Mouse (Mus musculus) forebrain, embryonic 11.5 days (tissue): ENCODE data around the gene Actn4. TPM values are rescaled to one million over a fixed set of nuclear protein-coding genes. Genes with fewer than 3 reads are reported as not detected.

Experiments
- ATAC-seq: fragments of 200-750 bp; cut with Nextera tagmentation; replicated peaks from 2 replicates; pipeline ENCODE4 v1.8.0; 2017; ENCODE audit warnings: moderate TSS enrichment; ENCODE audit not compliant: low FRiP score
- DNase-seq: peaks from one replicate; pipeline ENCODE4 v3.0.0-alpha.2; 2017; ENCODE audit warnings: low spot score
- H3K27ac ChIP-seq: fragments of 300-500 bp; sonication (generic); 2 replicates; pipeline ENCODE4 v1.5.1; 2014; ENCODE audit warnings: low read depth, low read length
- H3K27me3 ChIP-seq: fragments of 300-500 bp; sonication (generic); 2 replicates; pipeline ENCODE4 v1.6.1; 2014; ENCODE audit warnings: mild to moderate bottlenecking, low read length, mixed read lengths; ENCODE audit not compliant: control insufficient read depth, insufficient read depth
- H3K36me3 ChIP-seq: fragments of 300-500 bp; sonication (generic); 2 replicates; pipeline ENCODE4 v1.6.1; 2014; ENCODE audit warnings: mild to moderate bottlenecking, low read length, moderate library complexity, mixed read lengths; ENCODE audit not compliant: control insufficient read depth, insufficient read depth
- H3K4me1 ChIP-seq: fragments of 300-500 bp; sonication (generic); replicated peaks from 2 replicates; pipeline ENCODE4 v1.6.1; 2014; ENCODE audit warnings: low read length, mixed read lengths; ENCODE audit not compliant: control insufficient read depth, insufficient read depth
- H3K4me2 ChIP-seq: fragments of 300-500 bp; sonication (generic); 2 replicates; pipeline ENCODE4 v1.6.1; 2014; ENCODE audit warnings: low read depth, mild to moderate bottlenecking, low read length, moderate library complexity, mixed read lengths; ENCODE audit not compliant: severe bottlenecking
- H3K4me3 ChIP-seq: fragments of 300-500 bp; sonication (generic); 2 replicates; pipeline ENCODE4 v1.5.1; 2014; ENCODE audit warnings: low read depth, low read length
- H3K9ac ChIP-seq: fragments of 300-500 bp; sonication (generic); 2 replicates; pipeline ENCODE4 v1.6.1; 2014; ENCODE audit warnings: low read length
- H3K9me3 ChIP-seq: fragments of 300-500 bp; sonication (generic); 2 replicates; pipeline ENCODE4 v1.6.1; 2016; ENCODE audit warnings: low read length, mixed read lengths; ENCODE audit not compliant: control insufficient read depth
- WGBS: fragments of 180-500 bp; shearing (Covaris S2); extraction: QIAGEN DNeasy Blood & Tissue Kit; methylation state at CpG from one replicate; pipeline ENCODE4 v1.1.7; 2014; 5-methylcytosine and 5-hydroxymethylcytosine counted together
- polyA plus RNA-seq: library from polyadenylated mRNA; unstranded; fragments of >200 nt; fragmentation: Nextera tagmentation; extraction: Ambion mirVana; gene quantifications from 2 replicates; pipeline ENCODE4 v1.2.1, GENCODE M21; 2014

Gene Actn4
- polyA plus RNA-seq, 1 experiment from 2014 or later: 182 TPM

DNA sequence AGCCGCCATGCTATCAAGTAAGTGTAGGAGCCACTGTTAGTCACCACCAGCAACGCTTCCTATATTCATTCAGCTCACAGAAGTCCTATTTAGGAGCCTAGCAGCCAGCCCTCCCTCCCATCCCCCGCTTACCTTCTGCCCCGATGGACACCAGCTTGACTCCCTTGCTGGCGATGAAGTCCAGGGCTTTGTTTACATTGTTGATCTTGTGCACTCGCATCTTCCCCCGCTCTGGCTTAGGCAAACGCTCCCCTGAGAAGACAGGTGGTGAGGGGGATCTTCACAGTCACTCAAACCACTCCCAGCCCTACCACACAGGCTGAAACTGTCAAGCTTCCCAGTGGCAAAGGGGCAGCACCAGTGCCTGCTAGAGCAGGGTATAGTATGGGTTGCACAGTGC is 43.6 kb downstream of the Actn4 start:
- Histone ChIP-seq H3K4me1 (peaks cover 14% of the 10 kb centered on the region; the same call in 1 of the 2 replicates), H3K9me3 (no peaks in the 10 kb centered on the region), H3K9ac (no peak overlapping the region), H3K36me3 (peaks cover 17% of the 10 kb centered on the region), H3K4me3 (no peak overlapping the region), H3K4me2 (no peak overlapping the region), H3K27me3 (no peaks in the 10 kb centered on the region), H3K27ac (no peak overlapping the region)
- DNase-seq: no peak
- 85% methylated on average over 8 of the region's 8 CpGs for WGBS
- ATAC-seq: no peak

GRCm38 (mm10) chr7:28917503-28918426 is 44.4 kb downstream of the Actn4 start:
- no peak overlapping the region for H3K27ac ChIP-seq
- H3K4me2 ChIP-seq: no peak overlapping the region
- H3K36me3 ChIP-seq: peaks cover 20% of the 10 kb centered on the region
- no peak overlapping the region for H3K9ac ChIP-seq
- DNase-seq (no peak), ATAC-seq (no peak)
- H3K4me3 ChIP-seq: no peak overlapping the region
- peaks cover 11% of the 10 kb centered on the region; the same call in 1 of the 2 replicates for H3K4me1 ChIP-seq
- H3K9me3 ChIP-seq: no peaks in the 10 kb centered on the region
- WGBS: 88% methylated on average over 10 of the region's 10 CpGs
- no peaks in the 10 kb centered on the region for H3K27me3 ChIP-seq

DNA sequence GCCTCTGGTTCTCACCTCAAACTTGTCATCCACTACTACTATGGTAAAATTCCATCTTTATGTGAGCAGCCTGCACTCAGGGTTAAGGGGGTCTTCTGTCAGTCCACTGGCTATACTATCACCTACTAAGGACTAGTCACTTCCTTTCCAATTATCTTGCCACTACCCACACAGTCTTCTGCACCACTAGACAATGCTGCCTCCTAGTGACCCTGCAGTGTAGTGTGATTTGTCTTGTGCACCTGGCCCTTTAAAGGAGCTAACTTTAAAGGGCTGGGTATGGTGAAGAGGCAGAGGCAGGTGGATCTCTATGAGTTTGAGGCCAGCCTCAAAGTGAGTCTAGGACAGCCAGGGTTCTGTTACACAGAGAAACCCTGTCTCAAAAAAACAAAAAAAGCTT is 45.6 kb downstream of the Actn4 start:
- peaks cover 11% of the 10 kb centered on the region; the same call in 1 of the 2 replicates for H3K4me1 ChIP-seq
- no peak overlapping the region for H3K27ac ChIP-seq
- H3K27me3 ChIP-seq: no peaks in the 10 kb centered on the region
- ATAC-seq (no peak), DNase-seq (no peak)
- no peaks in the 10 kb centered on the region for H3K9me3 ChIP-seq
- no peak overlapping the region for H3K9ac ChIP-seq
- no peak overlapping the region for H3K4me2 ChIP-seq
- no peak overlapping the region for H3K4me3 ChIP-seq
- peaks cover 26% of the 10 kb centered on the region for H3K36me3 ChIP-seq

DNA sequence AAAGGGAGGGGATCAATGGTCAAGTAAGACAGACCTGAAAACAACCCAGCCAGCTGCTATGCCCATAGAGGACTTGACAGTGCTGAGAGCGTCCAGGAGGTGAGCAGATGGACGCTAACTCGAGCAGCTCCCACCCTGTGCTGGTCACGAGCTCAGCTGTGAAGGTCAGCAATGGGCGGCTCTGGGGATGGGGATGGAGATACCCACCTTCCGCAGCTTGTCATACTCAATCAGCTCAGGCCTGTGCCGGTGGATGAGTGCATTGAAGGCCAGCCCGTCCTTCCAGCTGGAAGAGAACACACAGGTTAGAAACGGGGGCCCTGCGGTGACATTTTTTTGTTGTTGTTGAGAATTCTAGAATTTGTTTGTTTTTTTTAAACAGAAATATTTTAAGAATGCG is 49.0 kb downstream of the Actn4 start:
- 88% methylated on average over 11 of the region's 11 CpGs for WGBS
- H3K27ac ChIP-seq: no peak overlapping the region

GRCm38 (mm10) chr7:28911632-28912031 is 50.5 kb downstream of the Actn4 start:
- no peak overlapping the region for H3K4me3 ChIP-seq
- peaks cover 22% of the 10 kb centered on the region for H3K36me3 ChIP-seq
- H3K4me1 ChIP-seq: no peaks in the 10 kb centered on the region
- H3K4me2 ChIP-seq: no peak overlapping the region
- ATAC-seq (no peak), DNase-seq (no peak)
- WGBS: 88% methylated on average over 4 of the region's 4 CpGs
- no peak overlapping the region for H3K9ac ChIP-seq
- H3K9me3 ChIP-seq: no peaks in the 10 kb centered on the region
- H3K27ac ChIP-seq: no peak overlapping the region
- no peaks in the 10 kb centered on the region for H3K27me3 ChIP-seq

More for the DNA sequence above, 49.0 kb downstream of the Actn4 start:
- Histone ChIP-seq H3K36me3 (peaks cover 25% of the 10 kb centered on the region), H3K4me2 (no peak overlapping the region), H3K9ac (no peak overlapping the region), H3K27me3 (no peaks in the 10 kb centered on the region), H3K9me3 (no peaks in the 10 kb centered on the region), H3K4me1 (0 out of 2 replicates have a peak, but pooled peaks cover 2% of the 10 kb centered on the region), H3K4me3 (no peak overlapping the region)
- ATAC-seq (no peak), DNase-seq (no peak)

- Histone ChIP-seq H3K9ac (no peak overlapping the region), H3K4me3 (no peak overlapping the region), H3K36me3 (peaks cover 20% of the 10 kb centered on the region), H3K9me3 (no peaks in the 10 kb centered on the region), H3K27me3 (no peaks in the 10 kb centered on the region), H3K4me1 (no peaks in the 10 kb centered on the region), H3K4me2 (no peak overlapping the region), H3K27ac (no peak overlapping the region)
- WGBS: 97% methylated on average over 5 of the region's 5 CpGs
- DNase-seq (no peak), ATAC-seq (no peak)
Measured at GRCm38 (mm10) chr7:28907195-28907594, 54.9 kb downstream of the Actn4 start.

DNA sequence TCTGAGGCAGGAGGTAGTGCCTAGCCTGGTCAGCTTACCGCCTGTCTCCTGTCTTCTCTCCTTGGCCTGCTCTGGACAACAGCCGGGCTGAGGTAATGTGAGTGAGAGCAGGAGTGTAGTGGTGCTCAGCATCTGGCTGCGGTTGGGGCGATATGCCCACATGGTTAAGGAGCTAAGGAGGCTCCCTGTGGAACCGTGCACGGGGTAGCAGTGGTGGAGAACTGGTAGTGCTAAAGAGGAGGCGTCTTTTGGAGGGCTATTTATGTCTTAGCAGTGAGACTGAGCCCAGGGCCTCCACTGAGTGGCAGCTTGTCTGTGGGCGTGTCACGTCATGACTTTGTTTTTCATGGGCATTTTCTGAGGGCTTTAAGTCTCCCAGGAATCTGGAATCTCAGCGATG is 58.4 kb downstream of the Actn4 start:
- H3K9ac ChIP-seq: no peak overlapping the region
- H3K36me3 ChIP-seq: peaks cover 20% of the 10 kb centered on the region
- H3K9me3 ChIP-seq: no peaks in the 10 kb centered on the region
- no peak overlapping the region for H3K4me3 ChIP-seq
- no peak overlapping the region for H3K27ac ChIP-seq
- H3K4me1 ChIP-seq: no peaks in the 10 kb centered on the region
- ATAC-seq (no peak), DNase-seq (no peak)
- H3K27me3 ChIP-seq: no peaks in the 10 kb centered on the region
- H3K4me2 ChIP-seq: no peak overlapping the region
- WGBS: 93% methylated on average over 10 of the region's 10 CpGs

GRCm38 (mm10) chr7:28902809-28903208 is 59.3 kb downstream of the Actn4 start:
- Histone ChIP-seq H3K4me2 (no peak overlapping the region), H3K9me3 (no peaks in the 10 kb centered on the region), H3K4me1 (no peaks in the 10 kb centered on the region), H3K27me3 (no peaks in the 10 kb centered on the region), H3K4me3 (no peak overlapping the region), H3K27ac (no peak overlapping the region), H3K9ac (no peak overlapping the region), H3K36me3 (peaks cover 28% of the 10 kb centered on the region)
- WGBS: 89% methylated on average over 3 of the region's 3 CpGs
- ATAC-seq (no peak), DNase-seq (no peak)

DNA sequence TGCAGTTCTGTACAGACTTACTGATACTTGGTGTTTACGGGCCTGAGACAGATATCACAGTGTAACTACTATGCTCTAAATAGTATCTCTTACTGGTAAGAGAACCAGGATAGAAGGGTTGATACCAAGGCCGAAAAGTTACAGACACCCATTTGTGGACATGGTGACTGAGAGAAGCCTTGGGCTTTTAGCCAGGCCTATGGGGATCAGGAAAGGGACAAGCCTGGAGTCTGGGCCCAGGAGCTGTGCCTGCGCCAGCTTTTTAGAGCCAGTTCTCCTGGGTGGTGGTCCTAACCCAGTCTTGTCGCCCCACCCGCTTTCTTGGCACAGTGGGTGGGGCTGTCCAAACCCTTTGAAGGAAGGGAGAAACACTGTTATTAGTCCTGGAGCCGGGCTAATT is 60.0 kb downstream of the Actn4 start:
- WGBS: 93% methylated on average over 6 of the region's 6 CpGs
- H3K4me1 ChIP-seq: no peaks in the 10 kb centered on the region
- H3K36me3 ChIP-seq: peaks cover 32% of the 10 kb centered on the region
- no peak overlapping the region for H3K4me3 ChIP-seq
- no peak overlapping the region for H3K9ac ChIP-seq
- DNase-seq (no peak), ATAC-seq (no peak)
- no peaks in the 10 kb centered on the region for H3K9me3 ChIP-seq
- H3K27me3 ChIP-seq: no peaks in the 10 kb centered on the region
- no peak overlapping the region for H3K4me2 ChIP-seq
- H3K27ac ChIP-seq: no peak overlapping the region
